Mouse (Mus musculus) T-helper 2 cell (primary cell): Measurements from ENCODE around the gene Ilk.

ENCODE experiments used
- in situ Hi-C: fragments of 300-600 bp; cut with MboI, MseI; formaldehyde crosslinking; loops from one replicate; pipeline ENCODE4 v1.15.1; 2025; ENCODE audit warnings: high pct_unique_total_duplicates

The Ilk gene

DNA sequence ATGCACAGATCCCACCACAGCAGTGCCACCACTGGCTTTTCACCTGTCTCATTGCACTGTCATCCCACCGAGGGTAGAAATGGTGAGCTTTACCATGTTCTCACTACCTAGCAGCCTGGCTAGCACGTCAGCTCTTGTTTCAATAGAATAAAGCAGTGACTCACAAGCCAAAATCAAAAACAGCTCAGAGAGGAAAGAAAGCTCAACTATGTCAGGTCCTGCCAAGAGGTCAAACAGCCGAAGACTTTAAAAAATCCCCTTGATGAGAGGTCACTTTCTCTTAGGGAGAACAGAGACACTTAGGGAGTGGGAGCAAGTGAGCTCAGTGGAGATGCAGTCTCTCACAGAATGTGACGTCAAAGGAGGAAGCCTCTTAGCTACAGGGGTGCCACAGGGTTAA is 47.5 kb downstream of the Ilk start:
- in situ Hi-C loops = no loop called here

DNA sequence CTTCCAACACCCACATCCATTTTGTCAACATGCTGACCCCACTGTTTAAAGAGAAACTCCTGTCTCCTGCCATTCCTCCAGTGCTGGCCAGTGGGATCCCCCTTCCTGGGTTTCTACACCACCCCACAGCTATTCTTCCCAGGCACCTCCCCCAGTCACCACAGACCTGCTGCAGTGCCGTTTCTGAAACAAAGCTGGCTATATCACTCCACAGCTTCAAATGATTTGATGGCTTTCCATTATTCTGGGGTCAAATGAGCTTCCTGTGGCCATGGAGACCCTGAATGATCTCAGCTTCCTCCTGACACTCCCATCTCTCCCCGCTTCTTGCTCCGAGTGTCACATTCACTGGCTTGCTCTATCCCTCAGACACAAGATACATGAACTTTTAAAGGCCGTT is 48.2 kb downstream of the Ilk start:
- in situ Hi-C loops = no loop called here

DNA sequence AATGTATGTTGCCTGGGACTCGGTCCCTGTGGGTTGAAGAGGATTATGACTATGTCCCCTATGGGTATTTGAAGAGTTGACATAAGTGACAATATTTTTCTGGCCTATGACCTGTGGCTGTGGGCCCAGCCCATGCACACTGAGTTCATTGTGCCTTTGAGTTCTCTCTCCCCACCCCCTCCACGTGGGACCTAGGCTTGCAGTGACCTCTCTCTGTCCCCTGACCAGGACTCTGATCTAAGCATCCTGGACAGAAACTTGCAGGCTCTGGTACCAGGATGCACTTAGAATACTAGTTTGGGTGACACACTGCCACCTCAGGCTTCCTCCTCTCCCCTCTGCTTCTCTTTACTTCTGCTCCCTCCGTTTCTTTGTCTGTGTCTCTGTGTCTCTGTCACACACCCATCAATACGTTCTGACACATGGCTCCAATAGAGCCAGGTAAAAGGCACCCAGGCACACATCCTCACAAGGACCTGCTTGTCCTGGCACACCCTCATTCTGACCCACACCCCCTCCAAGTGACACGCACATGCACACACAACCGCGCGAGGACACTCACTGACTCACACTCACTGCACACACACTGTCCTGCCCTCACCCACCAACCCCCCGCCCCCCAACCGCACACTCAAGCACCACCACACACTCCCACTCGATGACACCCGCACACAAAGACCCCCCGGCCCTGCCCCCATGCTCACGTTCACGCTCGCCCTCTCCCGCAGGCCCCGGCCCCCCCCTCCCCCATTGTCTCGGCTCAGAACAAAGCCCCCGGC is 50.3 kb downstream of the Ilk start:
- in situ Hi-C loops = no loop called here

DNA sequence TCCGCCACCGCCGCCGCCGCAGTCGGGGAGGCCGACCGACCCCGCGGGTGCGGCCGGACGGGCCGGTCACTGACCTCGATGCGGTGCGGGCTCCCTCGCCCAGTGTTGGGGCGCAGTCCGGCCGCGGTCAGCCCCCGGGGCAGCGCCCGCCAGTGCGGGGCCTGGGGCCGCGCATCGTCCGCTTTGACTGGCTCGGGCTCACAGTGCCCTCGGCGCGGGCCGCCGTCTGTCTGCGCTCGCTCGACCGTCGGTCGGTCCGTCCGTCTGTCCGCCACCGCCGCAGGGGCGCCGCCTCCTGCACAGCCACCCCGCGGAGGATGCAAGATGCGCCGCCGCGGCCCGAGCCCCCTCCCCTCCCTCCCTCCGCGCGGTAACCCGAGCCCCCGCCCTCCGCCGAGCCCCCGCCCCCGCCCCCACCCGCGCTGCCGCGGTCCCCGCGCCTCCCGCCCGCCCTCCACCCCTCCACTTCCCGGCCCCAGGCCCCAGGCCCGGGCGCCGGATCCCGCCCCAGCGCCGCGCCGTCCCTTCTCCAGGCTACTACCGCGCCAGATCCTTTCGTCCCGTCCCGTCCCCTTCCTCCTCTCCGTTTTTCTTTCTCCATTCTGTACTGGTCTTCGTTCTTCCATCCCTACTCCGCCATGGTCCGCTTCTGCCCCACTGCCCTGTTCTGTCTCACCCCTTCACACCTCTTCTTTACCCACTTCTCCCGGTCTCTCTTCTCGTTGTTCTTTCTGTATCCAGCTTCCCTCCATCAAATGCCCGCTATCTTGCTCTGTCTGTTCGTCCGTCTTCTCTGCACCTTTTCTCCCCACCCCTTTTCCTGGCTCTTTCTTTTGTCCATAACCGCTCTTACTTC is 51.1 kb downstream of the Ilk start, which contains the start of gene Dchs1:
Gene Dchs1, minus strand, starts transcription at position 370 of the 856 bp plus-strand sequence.
- in situ Hi-C loops = no loop called here

DNA sequence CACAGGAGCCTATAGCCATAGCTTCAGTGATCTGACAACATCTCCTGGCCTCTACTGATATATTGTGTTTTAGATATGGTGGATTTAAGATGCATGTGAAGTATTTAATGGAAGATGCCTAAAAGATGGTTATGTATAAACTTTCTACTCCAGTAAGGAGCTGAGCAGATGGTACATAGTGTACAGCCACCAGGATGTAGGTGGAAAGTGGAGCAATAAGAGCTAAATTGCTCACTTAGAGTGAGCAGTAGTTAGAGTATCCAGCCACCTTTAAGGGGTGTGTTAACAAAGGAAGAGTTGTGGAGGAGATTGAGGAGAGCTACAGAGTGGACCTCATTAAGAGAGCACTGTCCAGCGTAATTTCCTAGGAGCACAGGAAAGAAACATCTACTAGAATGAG is 54.8 kb downstream of the Ilk start:
- in situ Hi-C loops = loop anchor here (10.0 kb wide), 1 partner anchor 136 kb away; the partner anchor contains the start of gene Dnhd1
